Mouse (Mus musculus) layer of hippocampus, adult 9-11 months (tissue): ENCODE measurements around the gene Nova2.

Experiments used
- DNase-seq: peaks from one replicate; pipeline ENCODE4 v3.0.0; 2022

The Nova2 gene

DNA sequence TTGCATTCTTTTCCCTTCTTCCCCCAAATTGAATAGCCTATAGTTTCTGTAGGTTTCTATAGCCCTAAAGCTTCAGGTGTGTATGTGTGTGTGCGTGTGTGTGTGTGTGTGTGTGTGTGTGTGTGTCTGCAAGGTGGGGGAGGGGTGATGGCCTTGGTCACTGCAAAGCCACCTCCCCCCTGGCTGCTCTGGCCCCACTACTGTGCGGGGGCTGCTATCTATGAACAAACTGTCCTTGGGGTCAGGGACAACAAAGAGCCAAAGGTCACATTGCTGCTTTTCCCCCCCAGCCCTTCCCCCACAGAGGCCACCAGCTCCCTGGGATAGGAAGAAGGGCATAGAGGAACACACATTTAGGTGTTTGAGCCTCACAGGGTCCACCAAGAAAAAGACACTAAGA is 87.2 kb downstream of the Nova2 start:
- DNase-seq: no peak

- no peak for DNase-seq
Observed at GRCm38 (mm10) chr7:19014452-19014851, 88.8 kb downstream of the Nova2 start.
